ENCODE assay signal across 8 mouse cellular contexts in the genomic region with DNA sequence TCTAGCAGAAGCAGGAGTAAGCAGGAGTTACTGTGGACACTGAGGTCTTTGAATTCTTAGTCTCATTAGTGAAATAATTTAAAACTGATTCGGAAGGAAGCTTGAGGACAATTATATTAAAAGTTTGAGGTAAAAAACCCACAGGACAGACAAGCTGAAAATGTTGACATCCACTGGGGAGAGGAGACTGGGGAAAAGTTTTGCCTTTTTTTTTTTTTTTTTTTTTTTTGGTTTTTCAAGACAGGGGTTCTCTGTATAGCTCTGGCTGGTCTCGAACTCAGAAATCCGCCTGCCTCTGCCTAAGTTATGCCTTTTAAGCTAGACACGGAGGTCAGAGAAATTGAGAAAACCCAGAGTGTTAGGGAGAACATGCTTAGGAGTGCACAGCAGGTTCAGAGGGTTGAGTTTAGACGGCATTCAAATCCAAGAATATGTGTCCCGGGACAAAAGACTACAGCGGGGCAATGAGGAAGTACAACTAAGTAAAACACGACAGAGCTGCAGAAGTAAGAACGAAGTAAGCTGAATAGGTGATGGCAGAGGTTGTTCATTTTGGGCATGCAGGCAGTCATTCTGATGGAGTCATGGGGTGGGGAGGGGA. TPM values are rescaled to one million over a fixed set of nuclear protein-coding genes. Genes with fewer than 3 reads are reported as not detected.
A peak's percentile ranks its signal among the peaks of the same experiment; 100 is the strongest.
DNase-seq lines count a peak whose midpoint lies in the region; ATAC-seq and TF ChIP-seq lines count a peak whose summit lies in the region.

No protein-coding gene starts in this region.

- no peaks in the 10 kb centered on the region for H3K27me3 ChIP-seq in lung, embryonic 15.5 days
- H3K27me3 ChIP-seq in embryonic facial prominence, embryonic 14.5 days (replicated peaks; ENCODE audit: control insufficient read depth, insufficient read depth, low read length) = no peaks in the 10 kb centered on the region
- H3K27me3 ChIP-seq in limb, embryonic 13.5 days = no peaks in the 10 kb centered on the region

- H3K9me3 ChIP-seq in lung, embryonic 15.5 days = no peaks in the 10 kb centered on the region
- no peaks in the 10 kb centered on the region for H3K9me3 ChIP-seq in embryonic facial prominence, embryonic 14.5 days (ENCODE audit: control insufficient read depth, low read length)
- no peaks in the 10 kb centered on the region for H3K9me3 ChIP-seq in limb, embryonic 13.5 days

- H3K27ac ChIP-seq in lung, embryonic 15.5 days = peak overlapping the region; percentile 92
- H3K27ac ChIP-seq in embryonic facial prominence, embryonic 14.5 days (replicated peaks; ENCODE audit: low read depth, low read length) = peak overlapping the region; percentile 93
- H3K27ac ChIP-seq in limb, embryonic 13.5 days = peak overlapping the region; percentile 90; the same call in 1 of the 2 replicates
- H3K27ac ChIP-seq in olfactory bulb, adult 2 months (ENCODE audit: insufficient read depth, low read depth, low read length) = no peak overlapping the region

- H3K36me3 ChIP-seq in lung, embryonic 15.5 days = peaks cover 5% of the 10 kb centered on the region; the same call in 1 of the 2 replicates
- peaks cover 7% of the 10 kb centered on the region; the same call in 1 of the 2 replicates for H3K36me3 ChIP-seq in embryonic facial prominence, embryonic 14.5 days (ENCODE audit: control insufficient read depth, insufficient read depth, low read length)
- peaks cover 13% of the 10 kb centered on the region; the same call in 1 of the 2 replicates for H3K36me3 ChIP-seq in limb, embryonic 13.5 days

- peak overlapping the region; percentile 74 for H3K4me2 ChIP-seq in lung, embryonic 15.5 days
- H3K4me2 ChIP-seq in embryonic facial prominence, embryonic 14.5 days (ENCODE audit: low read depth, low read length) = peak overlapping the region; percentile 90
- peak overlapping the region; percentile 81 for H3K4me2 ChIP-seq in limb, embryonic 13.5 days (replicated peaks)

- peaks cover 23% of the 10 kb centered on the region for H3K4me1 ChIP-seq in lung, embryonic 15.5 days
- peaks cover 12% of the 10 kb centered on the region for H3K4me1 ChIP-seq in embryonic facial prominence, embryonic 14.5 days (ENCODE audit: control insufficient read depth, insufficient read depth, low read length)
- peaks cover 37% of the 10 kb centered on the region for H3K4me1 ChIP-seq in limb, embryonic 13.5 days
- H3K4me1 ChIP-seq in olfactory bulb, adult 2 months (ENCODE audit: control insufficient read depth, insufficient read depth, low read length) = peaks cover 22% of the 10 kb centered on the region

- DNase-seq in lung, postnatal 4 days = no peak
- no peak for DNase-seq in embryonic facial prominence, embryonic 14.5 days (ENCODE audit: low spot score)
- no peak for DNase-seq in cerebellum, adult 9-11 months
- DNase-seq in thymus, adult 18-20 months = no peak

- ATAC-seq in lung, embryonic 15.5 days (ENCODE audit: borderline replicate concordance, extremely low read depth, low FRiP score, low TSS enrichment) = no peak
- no peak for ATAC-seq in embryonic facial prominence, embryonic 14.5 days (ENCODE audit: low read depth)
- ATAC-seq in limb, embryonic 13.5 days (ENCODE audit: low FRiP score, low read depth) = no peak
- ATAC-seq in inflammation-experienced regulatory T-cells, adult 6 months = no peak

- no peak for TF ChIP-seq CTCF in olfactory bulb, adult 2 months (IDR thresholded peaks at IDR 0.05; ENCODE audit: insufficient read depth, low read depth, low read length)

- no peak for TF ChIP-seq POLR2A in olfactory bulb, adult 2 months (IDR thresholded peaks at IDR 0.05; ENCODE audit: insufficient read depth, low read depth, low read length)

- peak overlapping the region; percentile 48 for H3K9ac ChIP-seq in lung, embryonic 15.5 days
- H3K9ac ChIP-seq in embryonic facial prominence, embryonic 14.5 days (ENCODE audit: low read depth, low read length) = peak overlapping the region; percentile 60
- H3K9ac ChIP-seq in limb, embryonic 13.5 days = peak overlapping the region; percentile 71

- WGBS in lung, embryonic 15.5 days = 87% methylated on average over 9 of the region's 9 CpGs
- WGBS in embryonic facial prominence, embryonic 14.5 days = 83% methylated on average over 9 of the region's 9 CpGs
- WGBS in limb, embryonic 13.5 days = 86% methylated on average over 9 of the region's 9 CpGs
- WGBS in olfactory bulb, adult 2 months = 74% methylated on average over 9 of the region's 9 CpGs

- H3K4me3 ChIP-seq in lung, embryonic 15.5 days = peak overlapping the region; percentile 59
- H3K4me3 ChIP-seq in embryonic facial prominence, embryonic 14.5 days (ENCODE audit: low read depth, low read length) = peak overlapping the region; percentile 61
- peak overlapping the region; percentile 61 for H3K4me3 ChIP-seq in limb, embryonic 13.5 days
- H3K4me3 ChIP-seq in olfactory bulb, adult 2 months (ENCODE audit: insufficient read depth, low read depth, low read length) = peak overlapping the region; percentile 91

RNA-seq across cellular contexts. Expression of a gene that starts 1.0 kb away (rescaled TPM):
- 14.4 and 14.7 TPM in 2 replicates for polyA plus RNA-seq in lung, embryonic 15.5 days (2015; fragmentation: Nextera tagmentation; extraction: Ambion mirVana)
- polyA plus RNA-seq in embryonic facial prominence, embryonic 14.5 days (2014; fragmentation: Nextera tagmentation; extraction: Ambion mirVana) = 14.6 and 16.0 TPM in 2 replicates
- polyA plus RNA-seq in limb, embryonic 13.5 days (2015; fragmentation: Nextera tagmentation; extraction: Ambion mirVana) = 18.9 and 20.9 TPM in 2 replicates
- polyA plus RNA-seq in olfactory bulb, adult 2 months (2012; ENCODE audit: insufficient read depth, insufficient read length, low replicate concordance, missing spikeins) = not detected in 2 replicates
- polyA plus RNA-seq in inflammation-experienced regulatory T-cells, adult 6 months (2017; shearing (Covaris generic)) = 10 to 100 TPM; 23.2 to 27.8 (median 23.7) TPM

RNA-seq across cellular contexts. Expression of a gene that starts 1.2 kb away (rescaled TPM):
- 442 and 452 TPM in 2 replicates for polyA plus RNA-seq in lung, embryonic 15.5 days (2015; fragmentation: Nextera tagmentation; extraction: Ambion mirVana)
- polyA plus RNA-seq in embryonic facial prominence, embryonic 14.5 days (2014; fragmentation: Nextera tagmentation; extraction: Ambion mirVana) = 613 and 705 TPM in 2 replicates
- polyA plus RNA-seq in limb, embryonic 13.5 days (2015; fragmentation: Nextera tagmentation; extraction: Ambion mirVana) = 605 and 606 TPM in 2 replicates
- polyA plus RNA-seq in olfactory bulb, adult 2 months (2012; ENCODE audit: insufficient read depth, insufficient read length, low replicate concordance, missing spikeins) = not detected in 2 replicates
- 100 to 1,000 TPM; 144 to 324 (median 146) TPM for polyA plus RNA-seq in inflammation-experienced regulatory T-cells, adult 6 months (2017; shearing (Covaris generic))

RNA-seq across cellular contexts. Expression of a gene that starts 48.2 kb away (rescaled TPM):
- polyA plus RNA-seq in lung, embryonic 15.5 days (2015; fragmentation: Nextera tagmentation; extraction: Ambion mirVana) = 9.0 and 9.1 TPM in 2 replicates
- 16.9 and 19.8 TPM in 2 replicates for polyA plus RNA-seq in embryonic facial prominence, embryonic 14.5 days (2014; fragmentation: Nextera tagmentation; extraction: Ambion mirVana)
- 6.7 and 7.6 TPM in 2 replicates for polyA plus RNA-seq in limb, embryonic 13.5 days (2015; fragmentation: Nextera tagmentation; extraction: Ambion mirVana)
- polyA plus RNA-seq in olfactory bulb, adult 2 months (2012; ENCODE audit: insufficient read depth, insufficient read length, low replicate concordance, missing spikeins) = not detected in 2 replicates
- 1 to 10 TPM in 1 of 3 experiments, under 1 TPM in 2; 0.86 to 4.5 (median 0.91) TPM for polyA plus RNA-seq in inflammation-experienced regulatory T-cells, adult 6 months (2017; shearing (Covaris generic))
